Mouse (Mus musculus) bone marrow macrophage, adult 2 months (primary cell): ENCODE results near the gene BC107364. TPM values are rescaled to one million over a fixed set of nuclear protein-coding genes. Genes with fewer than 3 reads are reported as not detected.
"Not testable (repeated sequence)": the region's sequence is repeated elsewhere in the genome, so short reads cannot be mapped to it uniquely, and the experiment has no call there.

Experiments used
- H3K27ac ChIP-seq: 2 replicates; pipeline ENCODE4 v1.5.1; 2012; ENCODE audit warnings: low read depth, low read length; ENCODE audit not compliant: insufficient read depth
- H3K4me1 ChIP-seq: 2 replicates; pipeline ENCODE4 v1.6.1; 2012; ENCODE audit warnings: low read length; ENCODE audit not compliant: control insufficient read depth, insufficient read depth
- H3K4me3 ChIP-seq: 2 replicates; pipeline ENCODE4 v1.5.1; 2012; ENCODE audit warnings: mild to moderate bottlenecking, low read length, moderate library complexity; ENCODE audit not compliant: insufficient read depth
- CTCF ChIP-seq: IDR thresholded peaks from 2 replicates; pipeline ENCODE4 v1.5.1; 2012; ENCODE audit warnings: low read depth, mild to moderate bottlenecking, low read length, moderate library complexity
- POLR2A ChIP-seq: IDR thresholded peaks from 2 replicates; pipeline ENCODE4 v1.6.1; 2012; ENCODE audit warnings: mild to moderate bottlenecking, low read depth, low read length, borderline replicate concordance
- polyA plus RNA-seq: library from polyadenylated mRNA; stranded (reverse); fragments of >200 nt; gene quantifications from 2 replicates; pipeline ENCODE4 v1.2.4, GENCODE M21; 2012; ENCODE audit not compliant: missing spikeins, insufficient read depth, insufficient read length

Gene BC107364
- polyA plus RNA-seq, 1 experiment: not detected

- 0 out of 2 replicates have a peak, but pooled peaks cover 2% of the 10 kb centered on the region for H3K4me1 ChIP-seq
- no peak for TF ChIP-seq CTCF
- TF ChIP-seq POLR2A: no peak
- H3K27ac ChIP-seq: no peak overlapping the region
- H3K4me3 ChIP-seq: no peak overlapping the region
These were observed 55.2 kb downstream of the BC107364 start for GRCm38 (mm10) chr3:96396857-96397256.

DNA sequence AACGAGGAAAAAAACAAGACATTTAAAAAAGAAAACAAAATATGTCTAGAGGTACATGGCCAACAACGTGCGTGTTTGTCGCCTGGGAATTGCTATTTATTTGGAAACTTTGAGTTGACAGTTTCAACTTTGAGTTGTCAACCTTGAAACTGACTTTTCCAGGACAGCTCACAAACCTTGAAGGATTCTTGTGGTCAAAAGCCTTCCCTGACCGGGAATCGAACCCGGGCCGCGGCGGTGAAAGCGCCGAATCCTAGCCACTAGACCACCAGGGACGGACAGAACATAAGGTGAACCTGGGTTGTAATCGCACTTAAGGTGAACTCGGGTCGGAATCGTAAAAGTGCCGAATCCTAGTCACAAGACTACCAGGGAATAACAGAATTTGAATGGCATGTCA lies 64.9 kb downstream of the BC107364 start:
- H3K4me1 ChIP-seq, H3K4me3 ChIP-seq, H3K27ac ChIP-seq: not testable (repeated sequence)

Other genes starting within 250 kb of the BC107364 start
- 14.1 and 19.0 TPM in 2 replicates for gene Bola1, start 232.6 kb downstream of the BC107364 start, polyA plus RNA-seq
- gene Hist2h2ab, start 232.4 kb downstream of the BC107364 start, polyA plus RNA-seq: not detected in 2 replicates
- not detected in 2 replicates for gene Hist2h2ac, start 231.4 kb downstream of the BC107364 start, polyA plus RNA-seq
- gene Hist2h2be, start 231.2 kb downstream of the BC107364 start, polyA plus RNA-seq: 13.0 and 13.9 TPM in 2 replicates
- 2.4 and 13.5 TPM in 2 replicates for gene Hist2h3c2, start 213.2 kb downstream of the BC107364 start, polyA plus RNA-seq
- 14.5 and 22.9 TPM in 2 replicates for gene Hist2h2aa2, start 212.0 kb downstream of the BC107364 start, polyA plus RNA-seq
- not detected in 2 replicates for gene Hist2h2aa1, start 206.8 kb downstream of the BC107364 start, polyA plus RNA-seq
- 4.9 and 7.4 TPM in 2 replicates for gene Hist2h3c1, start 205.6 kb downstream of the BC107364 start, polyA plus RNA-seq
- gene Hist2h4, start 189.0 kb downstream of the BC107364 start, polyA plus RNA-seq: 1.9 and 3.1 TPM in 2 replicates
- 4.8 and 5.0 TPM in 2 replicates for gene Hist2h3b, start 183.7 kb downstream of the BC107364 start, polyA plus RNA-seq
- gene Hist2h2bb, start 182.6 kb downstream of the BC107364 start, polyA plus RNA-seq: 3.1 and 3.6 TPM in 2 replicates
- gene Fcgr1, start 158.3 kb downstream of the BC107364 start, polyA plus RNA-seq: 153 and 166 TPM in 2 replicates
- not detected in 2 replicates for gene Hfe2, start 72.9 kb upstream of the BC107364 start, polyA plus RNA-seq
- gene Txnip, start 105.7 kb upstream of the BC107364 start, polyA plus RNA-seq: 868 and 944 TPM in 2 replicates
- not detected in 2 replicates for gene Gm16253, start 124.7 kb upstream of the BC107364 start, polyA plus RNA-seq
- 111 and 129 TPM in 2 replicates for gene Polr3gl, start 141.9 kb upstream of the BC107364 start, polyA plus RNA-seq
- gene Ankrd34a, start 144.3 kb upstream of the BC107364 start, polyA plus RNA-seq: 0.28 TPM in 1 of 2 replicates, not detected in the other
- gene Lix1l, start 148.8 kb upstream of the BC107364 start, polyA plus RNA-seq: 21.8 and 23.4 TPM in 2 replicates
- 109 and 163 TPM in 2 replicates for gene Rbm8a, start 177.6 kb upstream of the BC107364 start, polyA plus RNA-seq
- gene Pex11b, start 183.1 kb upstream of the BC107364 start, polyA plus RNA-seq: 25.7 and 32.6 TPM in 2 replicates
- gene Gm42957, start 183.2 kb upstream of the BC107364 start, polyA plus RNA-seq: not detected in 2 replicates
- gene Itga10, start 193.3 kb upstream of the BC107364 start, polyA plus RNA-seq: 0.28 and 0.44 TPM in 2 replicates
- gene Ankrd35, start 217.8 kb upstream of the BC107364 start, polyA plus RNA-seq: not detected in 2 replicates
- 43.5 and 44.0 TPM in 2 replicates for gene Pias3, start 244.1 kb upstream of the BC107364 start, polyA plus RNA-seq